Mouse (Mus musculus) forebrain, postnatal 0 days (tissue): ENCODE data around the gene Ntpcr. TPM values are rescaled to one million over a fixed set of nuclear protein-coding genes. Genes with fewer than 3 reads are reported as not detected.

Source experiments
- ATAC-seq: fragments of 200-750 bp; cut with Nextera tagmentation; 2 replicates; pipeline ENCODE4 v1.8.0; 2017; ENCODE audit warnings: mild to moderate bottlenecking, moderate library complexity
- DNase-seq: peaks from one replicate; pipeline ENCODE4 v3.0.0-alpha.2; 2015
- H3K27ac ChIP-seq: fragments of 300-500 bp; sonication (generic); 2 replicates; pipeline ENCODE4 v1.5.1; 2014; ENCODE audit warnings: low read depth, mild to moderate bottlenecking, antibody characterized with exemption, low read length, moderate library complexity, mixed read lengths
- H3K27me3 ChIP-seq: fragments of 300-500 bp; sonication (generic); 2 replicates; pipeline ENCODE4 v1.6.1; 2014; ENCODE audit warnings: mild to moderate bottlenecking, low read length, mixed read lengths; ENCODE audit not compliant: insufficient read depth
- H3K36me3 ChIP-seq: fragments of 300-500 bp; sonication (generic); 2 replicates; pipeline ENCODE4 v1.6.1; 2014; ENCODE audit warnings: mild to moderate bottlenecking, moderate library complexity; ENCODE audit not compliant: insufficient read depth
- H3K4me1 ChIP-seq: fragments of 300-500 bp; sonication (generic); 2 replicates; pipeline ENCODE4 v1.6.1; 2014; ENCODE audit warnings: antibody characterized with exemption; ENCODE audit not compliant: insufficient read depth
- H3K4me2 ChIP-seq: fragments of 300-500 bp; sonication (generic); 2 replicates; pipeline ENCODE4 v1.6.1; 2014; ENCODE audit warnings: low read depth, mild to moderate bottlenecking, moderate library complexity
- H3K4me3 ChIP-seq: fragments of 300-500 bp; sonication (generic); 2 replicates; pipeline ENCODE4 v1.5.1; 2014; ENCODE audit warnings: low read depth, low read length, mixed read lengths
- H3K9ac ChIP-seq: fragments of 300-500 bp; sonication (generic); 2 replicates; pipeline ENCODE4 v1.6.1; 2014; ENCODE audit warnings: mild to moderate bottlenecking
- H3K9me3 ChIP-seq: fragments of 300-500 bp; sonication (generic); 2 replicates; pipeline ENCODE4 v1.6.1; 2016; ENCODE audit warnings: low read length
- CTCF ChIP-seq: sonication (generic); IDR thresholded peaks from 2 replicates; pipeline ENCODE4 v1.5.1; 2016; ENCODE audit warnings: antibody characterized with exemption, control low read depth, low read depth
- WGBS: fragments of 180-500 bp; shearing (Covaris S2); extraction: QIAGEN DNeasy Blood & Tissue Kit; methylation state at CpG from one replicate; pipeline ENCODE4 v1.1.7; 2014; 5-methylcytosine and 5-hydroxymethylcytosine counted together
- polyA plus RNA-seq: library from polyadenylated mRNA; unstranded; fragments of >200 nt; fragmentation: Nextera tagmentation; extraction: Ambion mirVana; gene quantifications from 2 replicates; pipeline ENCODE4 v1.2.1, GENCODE M21; 2015
- total RNA-seq: library from RNA; depleted of rRNA; stranded (reverse); fragments of >200 nt; gene quantifications from 2 replicates; pipeline ENCODE4 v1.2.3, GENCODE M21; 2014

The Ntpcr gene
- total and polyA plus RNA-seq, 2 experiments from 2014 or later = 26.5 to 34.0 TPM

- WGBS = 93% methylated on average over 3 of the region's 3 CpGs
- no peak for TF ChIP-seq CTCF
- no peak overlapping the region for H3K4me2 ChIP-seq
- H3K27ac ChIP-seq = no peak overlapping the region
- H3K9me3 ChIP-seq = no peaks in the 10 kb centered on the region
- no peaks in the 10 kb centered on the region for H3K36me3 ChIP-seq
- no peak overlapping the region for H3K4me3 ChIP-seq
- H3K9ac ChIP-seq = no peak overlapping the region
- no peaks in the 10 kb centered on the region for H3K27me3 ChIP-seq
- no peaks in the 10 kb centered on the region for H3K4me1 ChIP-seq
- no peak for DNase-seq
- no peak for ATAC-seq
Measured at GRCm38 (mm10) chr8:125693197-125693596, 36.6 kb upstream of the Ntpcr start.

GRCm38 (mm10) chr8:125695951-125696350, 33.8 kb upstream of the Ntpcr start:
- no peak overlapping the region for H3K27ac ChIP-seq
- no peaks in the 10 kb centered on the region for H3K27me3 ChIP-seq
- DNase-seq (peak; percentile 55), ATAC-seq (peak; percentile 50; the same call in 1 of the 2 replicates)
- H3K4me2 ChIP-seq = no peak overlapping the region
- no peaks in the 10 kb centered on the region for H3K36me3 ChIP-seq
- no peaks in the 10 kb centered on the region for H3K9me3 ChIP-seq
- no peak overlapping the region for H3K9ac ChIP-seq
- WGBS = 58% methylated on average over 6 of the region's 6 CpGs
- no peak for TF ChIP-seq CTCF
- no peaks in the 10 kb centered on the region for H3K4me1 ChIP-seq
- H3K4me3 ChIP-seq = no peak overlapping the region

- H3K4me1 ChIP-seq = no peaks in the 10 kb centered on the region
- no peaks in the 10 kb centered on the region for H3K36me3 ChIP-seq
- DNase-seq (no peak), ATAC-seq (no peak)
- 68% methylated on average over 6 of the region's 6 CpGs for WGBS
- no peak for TF ChIP-seq CTCF
- no peaks in the 10 kb centered on the region for H3K27me3 ChIP-seq
- no peaks in the 10 kb centered on the region for H3K9me3 ChIP-seq
- H3K9ac ChIP-seq = no peak overlapping the region
- H3K4me3 ChIP-seq = no peak overlapping the region
- H3K4me2 ChIP-seq = no peak overlapping the region
- no peak overlapping the region for H3K27ac ChIP-seq
Measured at GRCm38 (mm10) chr8:125699391-125700025, 30.3 kb upstream of the Ntpcr start.

GRCm38 (mm10) chr8:125700407-125700806, 29.4 kb upstream of the Ntpcr start:
- Histone ChIP-seq H3K9ac (no peak overlapping the region), H3K4me2 (no peak overlapping the region), H3K36me3 (no peaks in the 10 kb centered on the region), H3K27me3 (no peaks in the 10 kb centered on the region), H3K4me1 (no peaks in the 10 kb centered on the region), H3K4me3 (no peak overlapping the region), H3K9me3 (no peaks in the 10 kb centered on the region), H3K27ac (no peak overlapping the region)
- 82% methylated on average over 7 of the region's 7 CpGs for WGBS
- ATAC-seq (no peak), DNase-seq (no peak)
- TF ChIP-seq CTCF = no peak

- Histone ChIP-seq H3K27me3 (no peaks in the 10 kb centered on the region), H3K9ac (no peak overlapping the region), H3K4me3 (no peak overlapping the region), H3K9me3 (no peaks in the 10 kb centered on the region), H3K27ac (no peak overlapping the region), H3K36me3 (no peaks in the 10 kb centered on the region), H3K4me1 (no peaks in the 10 kb centered on the region), H3K4me2 (no peak overlapping the region)
- ATAC-seq = peak; percentile 66
- TF ChIP-seq CTCF = no peak
- WGBS = 37% methylated on average over 15 of the region's 15 CpGs
- DNase-seq = peak; percentile 43
Measured at GRCm38 (mm10) chr8:125702868-125703473, 26.8 kb upstream of the Ntpcr start.

GRCm38 (mm10) chr8:125704434-125704833, 25.3 kb upstream of the Ntpcr start:
- WGBS = 90% methylated on average over 6 of the region's 6 CpGs
- no peak overlapping the region for H3K4me2 ChIP-seq
- H3K27ac ChIP-seq = no peak overlapping the region
- no peak for DNase-seq
- H3K9ac ChIP-seq = no peak overlapping the region
- TF ChIP-seq CTCF = no peak
- H3K36me3 ChIP-seq = no peaks in the 10 kb centered on the region
- H3K4me3 ChIP-seq = no peak overlapping the region
- H3K9me3 ChIP-seq = no peaks in the 10 kb centered on the region
- H3K27me3 ChIP-seq = no peaks in the 10 kb centered on the region
- no peaks in the 10 kb centered on the region for H3K4me1 ChIP-seq
- ATAC-seq = no peak

- ATAC-seq = no peak
- no peak for TF ChIP-seq CTCF
- 57% methylated on average over 7 of the region's 7 CpGs for WGBS
Measured at GRCm38 (mm10) chr8:125705816-125706215, 23.9 kb upstream of the Ntpcr start.

More at GRCm38 (mm10) chr8:125705816-125706215, 23.9 kb upstream of the Ntpcr start:
- H3K4me2 ChIP-seq = no peak overlapping the region
- H3K27me3 ChIP-seq = no peaks in the 10 kb centered on the region
- no peaks in the 10 kb centered on the region for H3K4me1 ChIP-seq
- no peak overlapping the region for H3K9ac ChIP-seq
- H3K27ac ChIP-seq = no peak overlapping the region
- no peak for DNase-seq
- H3K4me3 ChIP-seq = no peak overlapping the region
- no peaks in the 10 kb centered on the region for H3K36me3 ChIP-seq
- H3K9me3 ChIP-seq = no peaks in the 10 kb centered on the region
